Mouse (Mus musculus): Measurements from ENCODE around the gene B3gnt9. TPM values are rescaled to one million over a fixed set of nuclear protein-coding genes. Genes with fewer than 3 reads are reported as not detected.
"Not testable (repeated sequence)": the region's sequence is repeated elsewhere in the genome, so short reads cannot be mapped to it uniquely, and the experiment has no call there.

B3gnt9 gene
- polyA plus RNA-seq, 1 experiment from 2014 or later, result 25.9 TPM

GRCm38 (mm10) chr8:105291802-105292201 is 36.8 kb upstream of the B3gnt9 start:
- H3K36me3 ChIP-seq; H3K27ac ChIP-seq; H3K9me3 ChIP-seq; H3K4me2 ChIP-seq; ATAC-seq (ENCODE audit: insufficient number of reproducible peaks, insufficient read depth, low FRiP score, low TSS enrichment, low read depth); H3K9ac ChIP-seq; H3K4me3 ChIP-seq: not testable (repeated sequence)
- H3K4me1 ChIP-seq, result peaks cover 26% of the 10 kb centered on the region
- 63% methylated on average over 3 of the region's 3 CpGs for WGBS
- H3K27me3 ChIP-seq, result peaks cover 29% of the 10 kb centered on the region

DNA sequence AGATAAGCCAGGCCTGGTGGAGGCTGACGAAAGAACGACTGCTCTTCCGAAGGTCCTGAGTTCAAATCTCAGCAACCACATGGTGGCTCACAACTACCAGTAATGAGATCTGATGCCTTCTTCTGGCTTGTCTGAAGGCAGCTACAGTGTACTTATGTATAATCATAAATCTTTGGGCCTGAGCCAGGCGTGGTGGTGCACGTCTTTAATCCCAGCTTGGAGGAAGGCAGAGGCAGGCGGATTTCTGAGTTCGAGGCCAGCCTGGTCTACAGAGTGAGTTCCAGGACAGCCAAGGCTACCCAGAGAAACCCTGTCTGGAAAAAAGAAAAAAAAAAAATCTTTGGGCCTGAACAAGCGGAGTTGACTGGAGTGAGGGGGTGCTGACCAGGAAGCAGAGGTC is 36.4 kb upstream of the B3gnt9 start:
- Histone ChIP-seq H3K27me3 (peaks cover 29% of the 10 kb centered on the region), H3K4me1 (peaks cover 27% of the 10 kb centered on the region)
- H3K9me3 ChIP-seq; H3K4me3 ChIP-seq; H3K36me3 ChIP-seq; H3K27ac ChIP-seq; H3K9ac ChIP-seq; H3K4me2 ChIP-seq; ATAC-seq (ENCODE audit: insufficient number of reproducible peaks, insufficient read depth, low FRiP score, low TSS enrichment, low read depth): not testable (repeated sequence)
- WGBS, result 85% methylated on average over 8 of the region's 8 CpGs

- H3K27ac ChIP-seq, result no peak overlapping the region
- 5% methylated on average over 31 of the region's 31 CpGs for WGBS
These were observed 35.8 kb upstream of the B3gnt9 start for GRCm38 (mm10) chr8:105290554-105291314.

GRCm38 (mm10) chr8:105289805-105290460 is 35.0 kb upstream of the B3gnt9 start, which contains the start of gene 4931428F04Rik:
TSS of gene 4931428F04Rik (minus strand) at chr8:105289864.
- ATAC-seq (ENCODE audit: insufficient number of reproducible peaks, insufficient read depth, low FRiP score, low TSS enrichment, low read depth), result no peak; the same call in 1 of the 2 replicates
- peaks cover 29% of the 10 kb centered on the region for H3K27me3 ChIP-seq
- WGBS, result 1% methylated on average over 41 of the region's 43 CpGs

More at GRCm38 (mm10) chr8:105290554-105291314, 35.8 kb upstream of the B3gnt9 start:
- Histone ChIP-seq H3K27me3 (peaks cover 29% of the 10 kb centered on the region), H3K4me3 (peak overlapping the region; percentile 56), H3K36me3 (peaks cover under 1% of the 10 kb centered on the region; the same call in 1 of the 2 replicates), H3K4me1 (peaks cover 31% of the 10 kb centered on the region), H3K9ac (no peak overlapping the region), H3K9me3 (no peaks in the 10 kb centered on the region), H3K4me2 (peak overlapping the region; percentile 84)
- ATAC-seq (ENCODE audit: insufficient number of reproducible peaks, insufficient read depth, low FRiP score, low TSS enrichment, low read depth), result no peak

GRCm38 (mm10) chr8:105288958-105289732 is 34.2 kb upstream of the B3gnt9 start:
- peak overlapping the region; percentile 84 for H3K4me2 ChIP-seq
- peak overlapping the region; percentile 83 for H3K27ac ChIP-seq
- H3K4me3 ChIP-seq, result peak overlapping the region; percentile 56
- H3K9me3 ChIP-seq, result no peaks in the 10 kb centered on the region
- WGBS, result under 1% methylated on average over 53 of the region's 53 CpGs
- ATAC-seq (ENCODE audit: insufficient number of reproducible peaks, insufficient read depth, low FRiP score, low TSS enrichment, low read depth), result peak; percentile 90
- peaks cover 29% of the 10 kb centered on the region for H3K27me3 ChIP-seq
- H3K9ac ChIP-seq, result peak overlapping the region; percentile 75
- peaks cover 12% of the 10 kb centered on the region for H3K36me3 ChIP-seq
- peaks cover 31% of the 10 kb centered on the region for H3K4me1 ChIP-seq

More at GRCm38 (mm10) chr8:105289805-105290460, 35.0 kb upstream of the B3gnt9 start, which contains the start of gene 4931428F04Rik:
- Histone ChIP-seq H3K4me2 (peak within 1 kb of the TSS; percentile 84), H3K9ac (peak within 1 kb of the TSS; percentile 75), H3K36me3 (peaks cover 7% of the 10 kb centered on the region), H3K4me3 (peak within 1 kb of the TSS; percentile 56), H3K27ac (peak within 1 kb of the TSS; percentile 83), H3K4me1 (peaks cover 31% of the 10 kb centered on the region), H3K9me3 (no peaks in the 10 kb centered on the region)

DNA sequence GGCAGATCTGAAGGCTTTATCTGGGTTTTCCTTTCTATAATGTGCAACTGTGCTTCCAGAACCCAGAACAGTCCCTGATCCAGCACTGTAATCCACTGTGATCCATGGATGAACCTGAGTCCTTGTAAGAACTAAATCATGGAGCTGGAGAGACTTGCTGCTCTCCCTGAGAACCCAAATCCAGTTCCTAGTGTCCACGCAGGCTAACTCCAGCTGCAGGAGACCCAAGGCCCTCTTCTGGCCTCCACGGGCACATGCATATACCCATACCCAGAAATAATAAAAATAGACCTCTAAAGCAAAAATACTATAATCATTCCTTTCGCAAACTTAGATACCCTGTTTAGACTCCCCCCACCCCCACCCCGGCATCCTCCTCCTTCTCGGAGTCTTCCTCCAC is 33.3 kb upstream of the B3gnt9 start:
- no peak overlapping the region for H3K27ac ChIP-seq
- H3K4me1 ChIP-seq, result peaks cover 31% of the 10 kb centered on the region
- no peaks in the 10 kb centered on the region for H3K9me3 ChIP-seq
- ATAC-seq (ENCODE audit: insufficient number of reproducible peaks, insufficient read depth, low FRiP score, low TSS enrichment, low read depth), result no peak
- H3K27me3 ChIP-seq, result peaks cover 24% of the 10 kb centered on the region
- H3K4me2 ChIP-seq, result peak overlapping the region; percentile 84
- peak overlapping the region; percentile 75; the same call in 1 of the 2 replicates for H3K9ac ChIP-seq
- peak overlapping the region; percentile 56 for H3K4me3 ChIP-seq
- 86% methylated on average over 5 of the region's 5 CpGs for whole genome bisulfite sequencing
- peaks cover 17% of the 10 kb centered on the region for H3K36me3 ChIP-seq

DNA sequence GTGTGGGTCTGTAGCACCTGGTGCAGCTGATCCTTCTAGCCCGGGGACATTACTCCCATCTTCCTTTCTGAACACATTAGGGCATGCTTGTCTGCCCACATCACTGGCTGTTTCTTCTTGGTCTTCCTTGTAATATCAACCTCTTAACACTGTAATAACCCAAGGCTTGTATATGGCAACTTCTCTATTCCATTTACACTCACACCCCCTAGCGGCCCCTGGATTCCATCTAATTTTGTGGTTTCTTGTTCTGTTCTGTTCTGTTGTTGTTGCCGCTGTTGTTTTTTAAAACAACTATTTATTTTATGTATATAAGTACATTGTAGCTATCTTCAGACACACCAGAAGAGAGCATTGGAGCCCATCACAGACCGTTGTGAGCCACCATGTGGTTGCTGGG is 32.0 kb upstream of the B3gnt9 start:
- H3K4me3 ChIP-seq, result no peak overlapping the region
- no peak overlapping the region for H3K27ac ChIP-seq
- H3K4me2 ChIP-seq, result no peak overlapping the region
- 86% methylated on average over 4 of the region's 4 CpGs for WGBS
- H3K4me1 ChIP-seq, result peaks cover 31% of the 10 kb centered on the region
- ATAC-seq (ENCODE audit: insufficient number of reproducible peaks, insufficient read depth, low FRiP score, low TSS enrichment, low read depth), result no peak
- peaks cover 13% of the 10 kb centered on the region for H3K27me3 ChIP-seq
- H3K36me3 ChIP-seq, result peaks cover 30% of the 10 kb centered on the region
- no peak overlapping the region for H3K9ac ChIP-seq
- no peaks in the 10 kb centered on the region for H3K9me3 ChIP-seq

- 43% methylated on average over 12 of the region's 12 CpGs for WGBS
- 0 out of 2 replicates have a peak overlapping the region, but pooled peaks have one; percentile 36 for H3K9ac ChIP-seq
- no peak for ATAC-seq (ENCODE audit: insufficient number of reproducible peaks, insufficient read depth, low FRiP score, low TSS enrichment, low read depth)
- peaks cover 18% of the 10 kb centered on the region for H3K27me3 ChIP-seq
- H3K4me1 ChIP-seq, result peaks cover 28% of the 10 kb centered on the region
- no peak overlapping the region for H3K4me2 ChIP-seq
- H3K4me3 ChIP-seq, result no peak overlapping the region
- H3K27ac ChIP-seq, result no peak overlapping the region
- H3K36me3 ChIP-seq, result peaks cover 39% of the 10 kb centered on the region
- H3K9me3 ChIP-seq, result no peaks in the 10 kb centered on the region
These were observed 30.6 kb upstream of the B3gnt9 start for GRCm38 (mm10) chr8:105285514-105285913.

DNA sequence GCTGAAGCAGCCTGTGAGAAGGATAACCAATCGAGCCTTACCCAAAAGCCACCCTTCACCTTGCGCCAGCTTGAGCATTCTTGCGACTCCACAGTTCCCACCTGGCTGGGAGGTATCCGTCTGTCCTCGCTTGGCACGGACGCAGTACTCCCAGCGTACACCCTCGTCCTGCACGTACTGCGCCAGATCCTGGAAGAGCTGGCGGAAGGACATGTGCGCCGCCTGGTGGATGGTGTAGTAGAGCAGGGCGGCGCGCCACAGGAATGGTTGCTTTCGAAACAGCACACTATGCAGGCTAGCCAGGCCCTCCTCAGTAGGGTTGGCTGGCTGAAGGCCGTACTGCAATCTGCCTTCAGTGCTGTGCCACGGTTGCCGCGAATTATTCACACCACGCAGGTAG is 28.1 kb upstream of the B3gnt9 start:
- no peaks in the 10 kb centered on the region for H3K9me3 ChIP-seq
- H3K4me2 ChIP-seq, result no peak overlapping the region
- 0 out of 2 replicates have a peak overlapping the region, but pooled peaks have one; percentile 6 for H3K9ac ChIP-seq
- no peak overlapping the region for H3K27ac ChIP-seq
- peaks cover 33% of the 10 kb centered on the region for H3K27me3 ChIP-seq
- H3K36me3 ChIP-seq, result peaks cover 45% of the 10 kb centered on the region
- H3K4me1 ChIP-seq, result peaks cover 16% of the 10 kb centered on the region
- H3K4me3 ChIP-seq, result no peak overlapping the region
- no peak for ATAC-seq (ENCODE audit: insufficient number of reproducible peaks, insufficient read depth, low FRiP score, low TSS enrichment, low read depth)
- 26% methylated on average over 23 of the region's 23 CpGs for WGBS

DNA sequence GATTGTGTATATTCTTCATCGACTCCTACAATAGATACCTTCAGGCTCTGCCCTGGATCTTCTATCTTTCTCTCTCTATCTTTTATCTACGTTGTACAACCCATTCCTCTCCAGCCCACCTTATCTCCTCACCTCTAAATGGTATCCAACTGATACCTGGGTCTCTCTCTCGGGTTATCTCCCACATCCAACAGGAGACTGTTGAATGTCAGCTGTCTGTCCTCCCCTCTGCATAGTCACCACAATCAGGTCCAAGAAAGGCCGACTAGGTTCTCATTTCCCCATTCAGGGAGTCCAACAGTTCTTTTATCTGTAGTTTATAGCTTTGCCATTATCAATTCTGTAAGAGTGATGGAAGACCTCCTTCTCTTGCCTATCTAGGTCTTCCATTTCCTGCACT is 27.3 kb upstream of the B3gnt9 start:
- WGBS, result 93% methylated on average over 4 of the region's 4 CpGs
- no peak for ATAC-seq (ENCODE audit: insufficient number of reproducible peaks, insufficient read depth, low FRiP score, low TSS enrichment, low read depth)
- H3K9me3 ChIP-seq, result no peaks in the 10 kb centered on the region
- no peak overlapping the region for H3K9ac ChIP-seq
- no peak overlapping the region for H3K27ac ChIP-seq
- no peak overlapping the region for H3K4me2 ChIP-seq
- peaks cover 45% of the 10 kb centered on the region for H3K36me3 ChIP-seq
- peaks cover 13% of the 10 kb centered on the region for H3K4me1 ChIP-seq
- H3K4me3 ChIP-seq, result no peak overlapping the region
- H3K27me3 ChIP-seq, result peaks cover 42% of the 10 kb centered on the region

- H3K4me3 ChIP-seq, result no peak overlapping the region
- no peaks in the 10 kb centered on the region for H3K9me3 ChIP-seq
- H3K27me3 ChIP-seq, result peaks cover 46% of the 10 kb centered on the region
- 87% methylated on average over 12 of the region's 12 CpGs for WGBS
- H3K9ac ChIP-seq, result no peak overlapping the region
- H3K4me2 ChIP-seq, result no peak overlapping the region
- ATAC-seq (ENCODE audit: insufficient number of reproducible peaks, insufficient read depth, low FRiP score, low TSS enrichment, low read depth), result no peak
- H3K36me3 ChIP-seq, result peaks cover 45% of the 10 kb centered on the region
- H3K27ac ChIP-seq, result no peak overlapping the region
- peaks cover 15% of the 10 kb centered on the region for H3K4me1 ChIP-seq
These were observed 26.9 kb upstream of the B3gnt9 start for GRCm38 (mm10) chr8:105281821-105282220.

Measured in embryonic facial prominence, embryonic 13.5 days (tissue).